Mouse (Mus musculus) cortical plate, adult 2 months (tissue): Measurements from ENCODE around the gene Draxin.

Experiments
- CTCF ChIP-seq: fragments of 200-500 bp; IDR thresholded peaks from 2 replicates; pipeline ENCODE4 v1.5.1; 2011; ENCODE audit warnings: mild to moderate bottlenecking, control low read depth, low read length; ENCODE audit not compliant: insufficient read depth; ENCODE audit errors: extremely low read depth
- POLR2A ChIP-seq: fragments of 200-500 bp; IDR thresholded peaks from 2 replicates; pipeline ENCODE4 v1.6.1; 2011; ENCODE audit warnings: mild to moderate bottlenecking, low read length, control low read depth; ENCODE audit not compliant: insufficient read depth; ENCODE audit errors: extremely low read depth

DNA sequence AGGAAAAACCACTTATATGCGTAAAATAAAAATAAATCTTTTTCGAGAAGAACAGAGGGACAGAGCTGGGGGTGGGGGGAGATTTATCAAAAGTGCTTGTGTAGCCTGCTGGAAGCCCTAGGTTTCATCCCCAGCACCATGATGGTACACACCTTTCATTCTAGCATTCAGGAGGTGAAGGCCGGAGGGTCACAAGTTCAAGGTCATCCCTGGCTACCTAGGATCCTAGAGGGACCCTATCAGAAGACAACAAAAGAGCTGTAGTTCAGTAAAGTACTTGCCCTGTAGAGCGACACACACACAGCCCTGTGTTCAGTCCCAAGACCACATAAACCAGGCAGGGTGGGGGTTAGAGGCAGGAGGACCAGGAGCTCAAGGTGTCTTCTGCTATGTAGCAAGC, 23.5 kb upstream of the Draxin start:
- TF ChIP-seq CTCF (no peak), POLR2A (no peak)
